Mouse (Mus musculus) CH12.LX (cell line): ENCODE data around the gene Lrrc4b. TPM values are rescaled to one million over a fixed set of nuclear protein-coding genes. Genes with fewer than 3 reads are reported as not detected.

Experiments
- DNase-seq: peaks from one replicate; pipeline ENCODE4 v3.0.0-alpha.2; 2013; ENCODE audit errors: extremely low read depth
- H3K27ac ChIP-seq: 2 replicates; pipeline ENCODE4 v1.5.1; 2012; ENCODE audit warnings: low read depth, mild to moderate bottlenecking, control low read depth, moderate library complexity; ENCODE audit not compliant: insufficient read depth
- H3K27me3 ChIP-seq: replicated peaks from 2 replicates; pipeline ENCODE3; 2012; ENCODE audit warnings: inconsistent platforms
- H3K36me3 ChIP-seq, 2 experiments: replicated peaks in 1 of 2; 2 replicates each; pipeline versions ENCODE3 to v1.6.1; 2012; ENCODE audit warnings: inconsistent platforms in 1 of 2, low read length in 1 of 2, mild to moderate bottlenecking in 1 of 2, mixed read lengths in 1 of 2, moderate library complexity in 1 of 2; ENCODE audit not compliant: control insufficient read depth in 1 of 2, insufficient read depth in 1 of 2
- H3K4me1 ChIP-seq, 2 experiments: 2 replicates each; pipeline ENCODE4 v1.6.1; 2012; ENCODE audit warnings: inconsistent platforms in 1 of 2, moderate library complexity in 1 of 2; ENCODE audit not compliant: insufficient read depth in 2 of 2, control insufficient read depth in 1 of 2
- H3K4me2 ChIP-seq: 2 replicates; pipeline ENCODE4 v1.6.1; 2012; ENCODE audit warnings: low read depth, mild to moderate bottlenecking, control low read depth; ENCODE audit not compliant: poor library complexity, insufficient read depth, severe bottlenecking
- H3K4me3 ChIP-seq, 3 experiments: fragments of 150-350 bp in 1 of 3; sonication (generic) in 1 of 3; replicated peaks in 1 of 3; 2 replicates each; pipeline versions ENCODE3 to v1.5.1; 2011 to 2012; ENCODE audit warnings: low read depth in 2 of 3, low read length in 2 of 3, mild to moderate bottlenecking in 2 of 3, moderate library complexity in 2 of 3, control low read depth in 1 of 3, improper control_type of control experiment in 1 of 3, inconsistent platforms in 1 of 3, mixed read lengths in 1 of 3; ENCODE audit not compliant: poor library complexity in 1 of 3
- H3K79me2 ChIP-seq: replicated peaks from 2 replicates; pipeline ENCODE4 v1.6.1; 2012; ENCODE audit warnings: mild to moderate bottlenecking, moderate library complexity; ENCODE audit not compliant: control insufficient read depth, poor library complexity, insufficient read depth, severe bottlenecking; ENCODE audit errors: extremely low read depth
- H3K9ac ChIP-seq: 2 replicates; pipeline ENCODE4 v1.6.1; 2012; ENCODE audit warnings: low read depth, mild to moderate bottlenecking, control low read depth, moderate library complexity; ENCODE audit not compliant: insufficient read depth
- H3K9me3 ChIP-seq: replicated peaks from 2 replicates; pipeline ENCODE3; 2012; ENCODE audit warnings: low read length, inconsistent platforms, mixed read lengths
- BHLHE40 ChIP-seq: IDR thresholded peaks from 2 replicates; pipeline ENCODE4 v1.6.1; 2011; ENCODE audit warnings: mild to moderate bottlenecking, low read depth, low read length, improper control_type of control experiment
- CHD1 ChIP-seq: IDR thresholded peaks from 2 replicates; pipeline ENCODE4 v1.6.1; 2012; ENCODE audit warnings: low read depth, low read length, improper control_type of control experiment, inconsistent platforms
- CHD2 ChIP-seq: IDR thresholded peaks from 2 replicates; pipeline ENCODE4 v1.6.1; 2011; ENCODE audit warnings: low read length, improper control_type of control experiment
- CTCF ChIP-seq, 2 experiments: IDR thresholded peaks in 1 of 2; conservative IDR thresholded peaks in 1 of 2; 2 replicates each; pipeline ENCODE4 v1.5.1; 2011 to 2012; ENCODE audit warnings: low read depth in 2 of 2, low read length in 2 of 2, improper control_type of control experiment in 1 of 2, inconsistent platforms in 1 of 2, mild to moderate bottlenecking in 1 of 2, moderate library complexity in 1 of 2
- E2F4 ChIP-seq: IDR thresholded peaks from 2 replicates; pipeline ENCODE4 v1.6.1; 2011; ENCODE audit warnings: low read depth, low read length, improper control_type of control experiment; ENCODE audit not compliant: insufficient replicate concordance
- ELF1 ChIP-seq: IDR thresholded peaks from 2 replicates; pipeline ENCODE4 v1.6.1; 2014; ENCODE audit warnings: low read depth, mild to moderate bottlenecking, inconsistent platforms, low read length, improper control_type of control experiment
- EP300 ChIP-seq: IDR thresholded peaks from 2 replicates; pipeline ENCODE4 v1.6.1; 2011; ENCODE audit warnings: low read length, improper control_type of control experiment
- ETS1 ChIP-seq: conservative IDR thresholded peaks from 2 replicates; pipeline ENCODE4 v1.6.1; 2012; ENCODE audit warnings: low read depth, mild to moderate bottlenecking, inconsistent platforms, low read length, improper control_type of control experiment, moderate library complexity
- JUN ChIP-seq: IDR thresholded peaks from 2 replicates; pipeline ENCODE4 v1.6.1; 2011; ENCODE audit warnings: low read depth, mild to moderate bottlenecking, low read length, improper control_type of control experiment, moderate library complexity; ENCODE audit not compliant: insufficient read depth
- MAFK ChIP-seq: IDR thresholded peaks from 2 replicates; pipeline ENCODE4 v1.6.1; 2011; ENCODE audit warnings: low read length, improper control_type of control experiment; ENCODE audit not compliant: insufficient replicate concordance
- MAX ChIP-seq: IDR thresholded peaks from 2 replicates; pipeline ENCODE4 v1.6.1; 2011; ENCODE audit warnings: low read length, improper control_type of control experiment
- MEF2A ChIP-seq: IDR thresholded peaks from 2 replicates; pipeline ENCODE4 v1.6.1; 2014; ENCODE audit warnings: low read depth, mild to moderate bottlenecking, inconsistent platforms, low read length, improper control_type of control experiment, borderline replicate concordance
- NELFE ChIP-seq: IDR thresholded peaks from 2 replicates; pipeline ENCODE4 v1.6.1; 2011; ENCODE audit warnings: low read depth, low read length, improper control_type of control experiment
- NRF1 ChIP-seq: IDR thresholded peaks from 2 replicates; pipeline ENCODE4 v1.6.1; 2014; ENCODE audit warnings: low read depth, mild to moderate bottlenecking, inconsistent platforms, low read length, improper control_type of control experiment, moderate library complexity
- RAD21 ChIP-seq: IDR thresholded peaks from 2 replicates; pipeline ENCODE4 v1.6.1; 2011; ENCODE audit warnings: low read depth, mild to moderate bottlenecking, low read length, improper control_type of control experiment, moderate library complexity
- SMC3 ChIP-seq: IDR thresholded peaks from 2 replicates; pipeline ENCODE4 v1.6.1; 2011; ENCODE audit warnings: low read depth, low read length, improper control_type of control experiment
- TBP ChIP-seq: conservative IDR thresholded peaks from 2 replicates; pipeline ENCODE4 v1.6.1; 2011; ENCODE audit warnings: low read depth, low read length, improper control_type of control experiment
- TCF12 ChIP-seq: IDR thresholded peaks from 2 replicates; pipeline ENCODE4 v1.6.1; 2014; ENCODE audit warnings: low read depth, mild to moderate bottlenecking, inconsistent platforms, low read length, improper control_type of control experiment
- UBTF ChIP-seq: IDR thresholded peaks from 2 replicates; pipeline ENCODE4 v1.6.1; 2012; ENCODE audit warnings: low read depth, mild to moderate bottlenecking, inconsistent platforms, low read length, improper control_type of control experiment, moderate library complexity
- USF1 ChIP-seq: IDR thresholded peaks from 2 replicates; pipeline ENCODE4 v1.6.1; 2014; ENCODE audit warnings: low read depth, mild to moderate bottlenecking, inconsistent platforms, low read length, improper control_type of control experiment
- USF2 ChIP-seq: conservative IDR thresholded peaks from 2 replicates; pipeline ENCODE4 v1.6.1; 2011; ENCODE audit warnings: low read depth, low read length, improper control_type of control experiment
- ZC3H11A ChIP-seq: IDR thresholded peaks from 2 replicates; pipeline ENCODE4 v1.6.1; 2012; ENCODE audit warnings: low read depth, mild to moderate bottlenecking, inconsistent platforms, low read length, improper control_type of control experiment
- dilution Hi-C: fragments of 300-500 bp; cut with MboI; formaldehyde crosslinking; loops from 2 replicates; pipeline ENCODE4 v1.14.3; 2020; ENCODE audit warnings: low sequenced_read_pairs; ENCODE audit not compliant: extremely low pct_unique_long_range_greater_than_20kb, extremely low pct_ligation_motif_present
- in situ Hi-C: fragments of 300-500 bp; cut with MboI; formaldehyde crosslinking; loops from 3 replicates; pipeline ENCODE4 v1.14.3; 2019; ENCODE audit warnings: low sequenced_read_pairs, low pct_ligation_motif_present, low pct_unique_long_range_greater_than_20kb, mixed read lengths
- polyA plus RNA-seq: library from polyadenylated mRNA; unstranded; fragments of >175 nt; gene quantifications from 2 replicates; pipeline ENCODE4 v1.2.1, GENCODE M21; 2012; ENCODE audit warnings: low read depth; ENCODE audit not compliant: insufficient read length
- total RNA-seq, 2 experiments: library from RNA; depleted of rRNA; stranded (reverse); fragments of 300-350 nt in 1 of 2; fragments of >200 nt in 1 of 2; gene quantifications; 2 replicates each; pipeline ENCODE4 v1.2.3; 2012 to 2014

Lrrc4b gene
- total and polyA plus RNA-seq, 3 experiments, result 0.04 TPM; not detected in 2

- Histone ChIP-seq H3K4me1 (no peaks in the 10 kb centered on the region), H3K9me3 (no peaks in the 10 kb centered on the region), H3K36me3 (no peaks in the 10 kb centered on the region), H3K4me2 (no peak overlapping the region), H3K79me2 (no peaks in the 10 kb centered on the region)
- DNase-seq, result no peak
- TF ChIP-seq MAFK, result no peak
- no peak for TF ChIP-seq EP300
- no peak for TF ChIP-seq TBP
- TF ChIP-seq MEF2A, result no peak
- TF ChIP-seq CTCF (conservative IDR thresholded peaks at IDR 0.05 in 1 of 2, IDR thresholded peaks at IDR 0.05 in 1 of 2; ENCODE audit: low read depth in 2 of 2, low read length in 2 of 2), result no peak
- no peak for TF ChIP-seq ETS1
- no peak for TF ChIP-seq BHLHE40
- TF ChIP-seq SMC3, result no peak
- TF ChIP-seq, all 38 proteins: peak for 0
- dilution Hi-C loops, result no loop called here
- no peak overlapping the region for H3K9ac ChIP-seq
- peaks cover 92% of the 10 kb centered on the region for H3K27me3 ChIP-seq
- H3K4me3 ChIP-seq, result no peak overlapping the region
- in situ Hi-C loops, result no loop called here
- no peak overlapping the region for H3K27ac ChIP-seq
Observed at GRCm38 (mm10) chr7:44441648-44442109, 12.9 kb downstream of the Lrrc4b start.

- DNase-seq, result no peak
- Histone ChIP-seq H3K4me3 (no peak overlapping the region), H3K9ac (no peak overlapping the region), H3K27me3 (peaks cover 93% of the 10 kb centered on the region), H3K4me1 (no peaks in the 10 kb centered on the region), H3K4me2 (no peak overlapping the region; the same call in 1 of the 2 replicates), H3K36me3 (no peaks in the 10 kb centered on the region), H3K27ac (no peak overlapping the region), H3K9me3 (no peaks in the 10 kb centered on the region), H3K79me2 (no peaks in the 10 kb centered on the region)
- in situ Hi-C loops, result no loop called here
- dilution Hi-C loops, result no loop called here
- TF ChIP-seq EP300, result no peak
Observed at GRCm38 (mm10) chr7:44442407-44442821, 13.6 kb downstream of the Lrrc4b start.

- no peaks in the 10 kb centered on the region for H3K36me3 ChIP-seq
- no peak overlapping the region for H3K27ac ChIP-seq
- in situ Hi-C loops (no loop called here), dilution Hi-C loops (no loop called here)
- no peaks in the 10 kb centered on the region for H3K79me2 ChIP-seq
- no peak overlapping the region for H3K4me3 ChIP-seq
- no peak overlapping the region for H3K4me2 ChIP-seq
- no peak overlapping the region for H3K9ac ChIP-seq
- H3K27me3 ChIP-seq, result peaks cover 92% of the 10 kb centered on the region
- no peak for TF ChIP-seq JUN
- TF ChIP-seq MAFK, result no peak
- no peak for TF ChIP-seq ETS1
- no peak for TF ChIP-seq RAD21
- TF ChIP-seq E2F4, result no peak
- TF ChIP-seq MAX, result no peak
- no peak for TF ChIP-seq NELFE
- no peak for TF ChIP-seq ZC3H11A
- TF ChIP-seq CHD2, result no peak
- no peak for TF ChIP-seq CTCF (conservative IDR thresholded peaks at IDR 0.05 in 1 of 2, IDR thresholded peaks at IDR 0.05 in 1 of 2; ENCODE audit: low read depth in 2 of 2, low read length in 2 of 2)
- no peak for TF ChIP-seq USF1
- TF ChIP-seq TCF12, result no peak
- TF ChIP-seq USF2, result no peak
- TF ChIP-seq UBTF, result no peak
- no peak for TF ChIP-seq ELF1
- no peak for TF ChIP-seq NRF1
- no peak for TF ChIP-seq BHLHE40
- TF ChIP-seq SMC3, result no peak
- TF ChIP-seq CHD1, result no peak
- DNase-seq, result no peak
- H3K4me1 ChIP-seq, result no peaks in the 10 kb centered on the region
- H3K9me3 ChIP-seq, result no peaks in the 10 kb centered on the region
Observed at GRCm38 (mm10) chr7:44443268-44444173, 14.7 kb downstream of the Lrrc4b start.
